Mouse (Mus musculus) neutrophil, adult 65 days (primary cell): ENCODE results near the gene Zfp825. TPM values are rescaled to one million over a fixed set of nuclear protein-coding genes. Genes with fewer than 3 reads are reported as not detected.

Source experiments
- total RNA-seq: library from RNA; stranded (reverse); gene quantifications from 2 replicates; pipeline ENCODE4 v1.2.4, GENCODE M21; 2023

Gene Zfp825
- 4.7 and 5.0 TPM in 2 replicates for total RNA-seq

GRCm38 (mm10) chr13:74493911-74494679 lies at the start of gene Zfp825:
Gene Zfp825, minus strand, starts transcription at chr13:74493992.

Other genes starting within 250 kb of the Zfp825 start
- gene Ahrr, start 201.7 kb downstream of the Zfp825 start, total RNA-seq: 0.14 TPM in 1 of 2 replicates, not detected in the other
- gene Pdcd6, start 176.4 kb downstream of the Zfp825 start, total RNA-seq: 93.2 and 103 TPM in 2 replicates
- gene Sdha, start 143.7 kb downstream of the Zfp825 start, total RNA-seq: 66.5 and 70.9 TPM in 2 replicates
- 11.6 and 14.7 TPM in 2 replicates for gene Ccdc127, start 143.7 kb downstream of the Zfp825 start, total RNA-seq
- gene Lrrc14b, start 130.0 kb downstream of the Zfp825 start, total RNA-seq: not detected in 2 replicates
- 0.16 and 0.19 TPM in 2 replicates for gene Zfp72, start 103.2 kb downstream of the Zfp825 start, total RNA-seq
- 1,772 and 1,811 TPM in 2 replicates for gene Ftl1-ps1, start 94.3 kb downstream of the Zfp825 start, total RNA-seq
- 15.1 and 24.4 TPM in 2 replicates for gene Erap1, start 145.6 kb upstream of the Zfp825 start, total RNA-seq